Mouse (Mus musculus) ES-Bruce4 (cell line): ENCODE results near the gene Bckdha.

Experiments
- EP300 ChIP-seq: IDR thresholded peaks from 2 replicates; pipeline ENCODE4 v1.6.1; 2011; ENCODE audit warnings: low read depth, low read length; ENCODE audit not compliant: insufficient read depth
- POLR2A ChIP-seq: IDR thresholded peaks from one replicate; pipeline ENCODE4 v1.8.1; 2011; ENCODE audit warnings: low read length; ENCODE audit not compliant: insufficient read depth

DNA sequence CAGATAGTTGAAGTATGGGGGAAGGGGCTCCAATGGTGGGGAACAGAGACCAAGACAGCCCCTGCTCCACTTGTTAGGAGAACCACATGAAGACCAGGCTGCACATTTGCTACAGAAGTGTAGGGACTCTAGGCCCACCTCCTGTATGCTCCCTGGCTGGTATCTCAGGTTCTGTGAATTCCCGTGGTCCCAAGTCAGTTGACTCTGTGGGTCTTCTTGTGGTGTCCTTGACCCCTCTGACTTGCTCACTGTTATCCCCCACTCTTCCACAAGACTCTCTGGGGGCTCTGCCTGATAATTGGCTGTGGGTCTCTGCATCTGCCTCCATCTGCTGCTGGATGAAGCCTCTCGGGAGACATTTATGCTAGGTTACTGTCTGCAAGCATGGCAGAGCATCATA, 67.6 kb downstream of the Bckdha start:
- TF ChIP-seq POLR2A (no peak), EP300 (no peak)
